Mouse (Mus musculus) erythroblast, embryonic 14.5 days (primary cell): ENCODE measurements at regions not wholly inside any gene's neighbourhood (a gene's known extent, or its start where the extent isn't known, plus 50 kb on each side); places are given as distances from the start of the nearest gene placed in this dataset.

Experiments
- GATA1 ChIP-seq: IDR thresholded peaks from 2 replicates; pipeline ENCODE4 v1.6.1; 2012; ENCODE audit warnings: low read length, inconsistent platforms, mixed read lengths
- TAL1 ChIP-seq: IDR thresholded peaks from 3 replicates; pipeline ENCODE4 v1.6.1; 2012; ENCODE audit warnings: low read length, inconsistent platforms, mixed read lengths

DNA sequence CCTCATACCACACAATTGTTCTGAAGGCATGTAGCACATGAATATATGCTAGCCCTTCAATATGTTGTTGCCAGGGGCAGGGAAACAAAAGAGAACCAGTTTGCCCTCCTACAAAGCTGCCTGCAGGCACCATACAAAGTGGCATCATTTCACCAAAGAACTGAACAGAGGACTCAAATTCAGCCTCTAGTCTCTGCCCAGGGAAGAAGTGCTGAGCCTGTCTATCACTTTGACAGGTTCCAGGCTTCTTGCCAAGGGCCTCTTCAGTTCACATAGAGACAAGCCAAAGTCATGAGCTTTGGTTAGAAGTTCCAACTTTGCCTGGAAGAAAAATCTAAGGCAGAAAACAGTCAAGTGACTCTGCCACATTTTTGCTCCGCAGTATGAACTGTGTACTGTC lies 223.4 kb upstream of the Ercc4 start:
- no peak for TF ChIP-seq GATA1
- TF ChIP-seq TAL1, result no peak
